Mouse (Mus musculus) bone marrow, adult 2 months (tissue): Measurements from ENCODE around the gene Pip5k1c.

Experiments
- CTCF ChIP-seq: fragments of 200-500 bp; IDR thresholded peaks from 2 replicates; pipeline ENCODE4 v1.5.1; 2011; ENCODE audit warnings: low read length, control low read depth; ENCODE audit not compliant: control insufficient read depth, insufficient read depth
- POLR2A ChIP-seq: fragments of 200-500 bp; IDR thresholded peaks from 2 replicates; pipeline ENCODE4 v1.6.1; 2011; ENCODE audit warnings: low read depth, mild to moderate bottlenecking, control low read depth, low read length, borderline replicate concordance; ENCODE audit not compliant: control insufficient read depth

DNA sequence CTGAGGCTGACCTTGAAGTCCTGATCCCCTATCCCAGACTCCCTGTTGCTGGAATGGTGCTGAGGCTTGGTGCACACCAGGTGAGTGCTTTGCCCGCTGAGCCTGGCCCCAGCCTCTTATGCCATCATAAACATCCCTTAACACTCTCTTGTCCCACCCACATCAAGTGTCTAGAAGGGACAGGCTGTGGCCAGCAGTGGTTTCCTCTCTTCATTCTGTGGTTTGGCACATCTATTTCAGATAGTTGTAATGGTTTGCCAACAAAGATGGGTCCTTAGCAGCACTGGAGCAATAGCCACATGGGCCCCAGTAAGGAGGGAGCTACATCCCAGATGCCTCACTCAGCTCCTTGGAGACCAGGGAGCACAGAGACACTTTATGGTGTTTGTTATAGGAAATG, 37.9 kb upstream of the Pip5k1c start:
- no peak for TF ChIP-seq CTCF
- no peak for TF ChIP-seq POLR2A
